Mouse (Mus musculus) right cerebral cortex, postnatal 36 days (tissue): ENCODE measurements at regions not wholly inside any gene's neighbourhood (a gene's known extent, or its start where the extent isn't known, plus 50 kb on each side); places are given as distances from the start of the nearest gene placed in this dataset.

Experiments
- DNase-seq, 2 experiments: peaks; one replicate each; pipeline ENCODE4 v3.0.0; 2022; ENCODE audit warnings: low spot score in 2 of 2, mixed read lengths in 1 of 2

DNA sequence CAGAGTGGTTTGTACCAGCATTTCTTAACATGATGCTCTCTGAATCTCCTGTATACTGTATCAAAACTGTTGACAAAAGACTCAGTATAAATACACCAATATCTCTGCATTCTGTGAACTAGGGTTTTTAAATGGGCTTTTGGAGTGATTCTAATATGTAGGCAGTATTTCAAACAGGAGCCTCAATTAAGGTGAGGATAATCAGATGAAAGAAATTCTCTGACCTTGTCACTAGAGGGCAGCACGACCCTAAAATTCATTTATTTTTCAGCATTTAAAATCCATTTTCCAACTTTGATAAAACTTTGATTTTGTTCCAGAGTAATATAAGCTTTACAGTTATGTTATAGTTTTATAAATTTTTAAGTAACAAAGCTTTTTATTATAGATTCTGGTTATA is 114.5 kb downstream of the Rfx6 start:
- no peak for DNase-seq

DNA sequence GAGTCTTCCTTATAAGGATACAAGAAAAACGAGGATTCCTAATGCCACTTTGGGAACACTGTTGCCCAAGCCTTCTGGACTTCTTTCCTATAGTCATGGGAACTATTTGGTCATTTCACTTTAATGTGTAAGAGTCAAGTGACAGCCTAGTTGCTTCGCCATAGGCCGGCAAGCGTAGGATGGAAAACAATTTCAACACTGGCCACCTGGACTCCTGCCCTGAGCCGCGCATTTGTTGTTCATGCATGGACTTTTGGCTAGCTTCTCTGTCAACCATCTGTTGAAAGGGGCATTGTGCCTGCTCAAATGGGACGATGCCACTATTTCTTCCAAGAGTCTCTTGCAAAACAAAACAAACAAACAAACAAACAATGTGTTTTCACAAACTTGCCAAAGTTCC is 116.3 kb downstream of the Rfx6 start:
- DNase-seq: no peak

DNA sequence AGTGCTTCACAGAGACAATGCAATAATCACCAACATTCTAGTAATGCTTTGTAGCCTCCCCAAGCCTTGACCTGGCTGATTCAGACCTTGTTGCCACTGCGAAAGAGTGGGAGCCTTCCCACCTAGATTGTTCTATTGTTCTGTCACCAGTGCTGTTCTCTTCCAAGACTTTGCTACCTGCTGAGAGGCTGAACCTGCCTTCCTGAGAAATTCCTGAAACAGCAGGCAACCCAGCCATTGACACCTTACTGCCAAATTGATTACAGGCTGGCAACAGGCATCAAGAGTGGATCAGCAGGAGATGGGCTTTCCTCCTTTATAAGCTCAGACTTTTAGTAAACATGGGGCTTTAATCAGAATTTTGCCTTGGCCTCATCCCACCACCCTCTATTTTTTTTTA is 139.1 kb downstream of the Rfx6 start:
- DNase-seq: no peak

DNA sequence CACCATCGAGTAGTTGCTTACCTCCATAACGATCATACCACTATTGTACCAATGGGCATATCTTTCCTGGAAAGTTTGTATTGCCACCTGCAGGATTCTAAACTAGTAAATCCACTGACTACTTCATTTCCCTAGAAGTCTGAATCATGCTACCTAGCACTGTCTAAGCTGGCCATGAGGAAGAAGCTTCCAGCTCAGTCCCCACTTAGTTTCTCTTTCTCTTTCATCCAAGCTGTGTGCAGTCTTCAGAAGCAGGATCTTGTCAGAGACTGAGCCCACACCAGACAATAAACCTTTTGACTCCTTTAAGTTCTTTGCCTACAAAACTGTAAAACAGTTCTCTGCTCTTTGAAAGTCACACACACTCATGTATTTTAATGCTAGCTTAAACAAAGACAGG is 146.3 kb downstream of the Rfx6 start:
- DNase-seq: no peak

DNA sequence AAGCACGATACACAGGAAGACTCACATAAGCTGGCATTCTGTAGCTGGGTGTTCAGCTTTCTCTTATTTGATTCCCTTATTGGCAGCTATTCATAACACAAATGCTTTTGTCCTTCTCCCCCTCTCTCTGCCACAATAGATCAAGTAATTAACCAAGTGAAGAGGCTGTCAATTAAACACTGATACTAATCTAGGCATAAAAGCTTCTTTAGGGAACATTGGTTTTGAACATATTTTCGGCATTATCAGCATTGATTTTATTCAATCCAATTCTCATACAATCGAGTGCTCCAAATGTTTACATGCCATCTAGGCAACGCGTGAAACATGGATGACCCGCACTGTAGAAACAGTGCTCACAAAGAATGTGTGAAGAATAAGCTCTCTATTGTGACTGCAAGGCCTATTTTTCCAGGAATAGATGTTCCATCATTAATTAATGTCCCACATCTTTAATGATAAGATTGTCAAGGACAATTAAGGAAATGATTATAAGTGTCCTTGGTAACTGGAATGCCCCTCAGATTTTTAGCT is 148.9 kb downstream of the Rfx6 start:
- no peak for DNase-seq

DNA sequence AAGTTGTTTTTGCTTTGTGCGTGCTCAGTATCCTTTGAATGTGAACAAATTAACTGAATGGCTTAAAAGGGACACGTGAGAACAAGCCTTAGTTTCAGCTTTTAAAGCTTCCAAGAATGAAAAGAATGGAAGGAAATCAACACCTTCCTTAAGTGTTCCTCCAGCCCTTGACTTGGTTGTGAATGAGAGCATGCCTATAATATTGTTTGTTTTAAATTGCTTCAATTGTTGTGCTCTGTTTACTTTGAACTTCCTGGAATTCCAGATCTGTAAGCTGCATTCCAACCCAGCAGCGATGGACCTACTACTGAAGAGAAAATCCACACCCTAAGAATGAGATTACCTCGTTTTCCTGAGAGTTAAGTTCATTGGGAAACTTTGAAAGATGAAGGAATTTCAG is 154.9 kb downstream of the Rfx6 start:
- no peak for DNase-seq

DNA sequence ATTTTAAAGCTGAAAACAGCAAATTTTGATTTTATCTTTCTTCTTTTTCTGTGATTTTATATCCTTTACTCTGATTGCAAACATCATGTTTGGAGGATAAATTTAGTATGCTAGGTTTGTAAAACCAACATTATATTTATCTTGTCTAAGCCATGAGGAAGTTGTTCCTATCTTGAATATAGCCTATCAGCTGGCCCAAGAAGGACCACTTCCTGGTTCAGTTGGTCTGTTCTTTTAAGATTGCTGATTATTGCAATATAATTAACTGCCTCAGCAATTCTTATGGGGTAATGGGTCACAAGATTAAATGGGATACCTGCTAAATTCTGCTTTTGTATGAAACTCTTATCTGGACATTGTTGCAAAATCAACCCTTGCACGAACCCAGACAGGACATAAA is 165.5 kb downstream of the Rfx6 start:
- no peak for DNase-seq

DNA sequence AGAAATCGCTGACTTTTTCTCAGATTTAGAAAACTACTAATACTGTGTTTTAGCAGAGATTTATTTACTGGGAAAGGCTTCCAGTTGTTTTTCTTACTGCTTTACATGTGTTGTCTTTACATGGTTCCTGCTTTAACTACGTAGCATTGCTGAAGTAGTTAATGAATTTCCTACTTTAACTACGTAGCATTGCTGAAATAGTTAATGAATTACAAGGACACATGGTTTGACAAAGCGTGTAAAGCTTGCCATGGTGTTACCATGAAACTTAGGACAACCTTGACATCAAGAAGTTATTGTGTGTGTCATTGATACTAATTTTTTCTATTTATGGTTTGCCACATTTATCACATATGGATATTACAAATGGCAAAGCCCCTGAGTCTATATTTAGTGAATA is 168.7 kb downstream of the Rfx6 start:
- no peak for DNase-seq

DNA sequence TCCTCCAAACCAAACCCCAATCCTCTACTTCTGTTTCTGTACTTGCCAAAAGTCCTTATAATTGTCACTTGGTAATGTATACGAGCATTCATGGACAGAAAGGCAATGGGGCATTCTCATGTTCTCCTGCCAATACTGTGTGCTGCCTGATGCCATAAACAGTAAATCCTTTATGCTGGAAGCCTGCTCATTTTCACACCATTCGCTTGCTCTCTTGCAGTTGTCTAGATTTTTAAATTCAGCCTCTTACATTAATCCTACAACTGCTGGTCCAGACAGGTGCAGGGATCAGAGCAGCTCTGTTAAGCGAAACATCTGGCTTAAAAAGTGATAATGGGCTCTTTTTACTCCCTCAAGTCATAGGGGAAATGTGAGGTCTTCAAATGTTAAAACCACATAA is 152.9 kb upstream of the Vgll2 start:
- DNase-seq: no peak

DNA sequence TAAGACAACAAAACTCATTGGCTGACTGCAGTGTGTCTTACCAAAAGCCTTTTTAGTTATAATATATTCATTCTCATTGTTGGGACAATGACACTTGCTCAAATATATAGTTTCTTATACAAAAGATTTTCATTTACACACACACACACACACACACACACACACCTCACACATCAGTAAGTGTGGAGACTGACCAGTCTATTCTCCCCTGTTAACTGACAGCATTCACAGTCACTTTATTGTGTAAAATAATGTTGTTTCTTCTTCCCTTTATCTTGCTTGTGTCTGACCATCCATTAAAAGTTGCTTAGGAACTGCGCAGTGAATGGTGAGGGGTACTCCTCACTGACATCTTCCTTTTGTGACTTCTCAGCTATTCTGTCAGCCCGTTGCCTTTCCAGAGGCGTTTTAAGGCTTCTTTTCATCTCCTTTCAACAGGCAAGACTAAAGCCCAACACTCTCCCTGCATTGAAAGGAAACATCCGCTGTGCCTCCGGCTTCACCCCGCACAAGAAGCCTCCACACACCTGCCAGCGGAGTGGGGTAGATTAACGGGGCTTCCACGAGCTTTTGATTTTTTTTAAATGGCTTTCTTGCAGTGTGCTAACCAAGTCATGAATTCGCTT is 111.1 kb upstream of the Vgll2 start:
- DNase-seq: no peak

DNA sequence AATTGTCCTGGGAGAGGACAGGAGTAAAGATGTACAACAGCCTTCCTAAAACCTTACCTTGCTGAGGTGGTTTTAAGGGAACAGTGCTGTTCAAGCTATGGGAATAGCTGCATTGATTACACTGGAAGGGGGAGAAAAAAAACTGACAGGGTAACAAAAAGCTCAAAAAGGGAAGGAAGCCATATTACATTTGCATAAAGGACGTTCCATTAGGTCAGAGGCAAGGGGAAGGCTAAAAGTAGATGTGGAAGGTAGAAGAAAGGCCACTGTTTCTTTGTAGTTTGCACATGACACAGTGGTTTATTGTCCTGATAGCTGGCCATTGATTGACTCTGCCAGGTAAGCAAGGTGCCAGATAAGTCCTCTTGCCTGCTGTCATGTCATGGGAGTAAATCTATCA is 110.2 kb upstream of the Vgll2 start:
- no peak for DNase-seq

DNA sequence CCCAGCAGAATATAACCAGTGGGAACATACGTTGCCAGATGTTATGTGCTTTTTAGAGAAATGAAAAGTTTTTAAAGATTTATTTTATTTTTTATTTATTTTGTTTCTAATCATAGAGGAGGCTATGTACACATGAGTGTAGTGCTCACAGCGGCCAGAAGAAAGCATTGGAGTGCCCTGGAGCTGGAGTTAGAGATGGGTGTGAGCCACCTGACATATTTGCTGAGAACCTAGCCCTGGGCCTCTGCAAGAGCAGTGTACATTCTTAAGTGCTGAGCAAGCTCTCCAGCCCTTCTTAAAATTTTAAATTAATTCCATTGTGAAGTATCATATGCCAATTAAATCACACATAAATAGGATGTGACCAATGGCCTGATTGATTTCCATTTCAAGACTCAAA is 95.7 kb upstream of the Vgll2 start:
- DNase-seq: no peak

DNA sequence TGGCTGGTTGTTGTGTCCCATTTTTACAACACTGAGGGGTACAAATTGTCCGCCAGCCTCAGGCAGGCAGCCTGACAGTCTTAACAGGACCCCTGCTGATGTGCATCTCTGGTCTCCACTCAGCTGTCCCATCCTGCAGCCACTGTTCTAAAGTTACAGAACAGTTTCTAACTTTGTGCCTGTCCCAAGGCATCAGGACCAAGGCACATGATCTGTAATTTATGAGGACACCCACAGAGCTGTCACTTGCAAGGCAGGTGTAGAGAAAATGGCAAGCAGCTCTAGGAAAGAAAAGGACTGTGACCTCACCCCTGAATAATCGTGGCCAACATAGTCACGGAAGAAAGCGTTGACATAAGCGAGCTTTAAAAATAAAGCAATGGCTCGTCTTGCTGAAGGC is 93.0 kb upstream of the Vgll2 start:
- DNase-seq: no peak

DNA sequence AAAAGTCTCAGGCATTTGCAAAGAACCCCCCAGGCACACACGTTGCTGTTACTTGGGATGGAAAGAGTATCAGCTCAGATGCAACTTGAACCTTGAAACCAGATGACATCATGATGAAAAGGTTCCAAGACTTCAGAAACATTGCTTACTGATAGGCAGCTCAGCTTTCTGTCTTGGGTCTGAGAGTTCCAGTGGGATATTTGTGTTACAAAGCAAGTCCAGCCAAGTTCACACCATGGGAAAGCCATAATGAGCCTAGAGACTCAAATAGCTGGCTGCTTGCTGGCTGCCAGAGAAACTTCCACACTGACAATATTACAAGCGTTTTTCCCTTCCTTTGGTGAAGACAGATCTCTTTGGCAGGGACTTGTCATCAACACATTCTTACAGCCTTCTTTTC is 92.0 kb upstream of the Vgll2 start:
- DNase-seq: no peak

DNA sequence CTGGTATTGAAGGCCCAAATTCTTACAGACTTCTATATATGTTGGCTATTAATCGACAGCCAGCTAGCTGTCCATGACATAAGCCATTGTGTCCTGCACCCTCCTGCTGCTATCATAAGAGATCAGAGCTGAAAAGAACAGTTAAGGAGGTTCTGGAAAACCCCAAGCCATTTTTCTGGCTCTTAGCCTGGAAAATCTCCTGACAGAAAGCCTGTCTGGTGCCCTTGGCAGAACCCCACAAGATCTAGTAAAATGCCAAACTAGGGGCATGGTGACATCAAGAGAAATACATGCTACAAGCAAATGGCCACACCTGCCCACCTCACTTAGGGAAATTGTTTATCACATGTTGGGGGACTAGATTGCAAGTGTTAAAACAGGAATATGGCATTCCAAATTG is 91.6 kb upstream of the Vgll2 start:
- DNase-seq: no peak

DNA sequence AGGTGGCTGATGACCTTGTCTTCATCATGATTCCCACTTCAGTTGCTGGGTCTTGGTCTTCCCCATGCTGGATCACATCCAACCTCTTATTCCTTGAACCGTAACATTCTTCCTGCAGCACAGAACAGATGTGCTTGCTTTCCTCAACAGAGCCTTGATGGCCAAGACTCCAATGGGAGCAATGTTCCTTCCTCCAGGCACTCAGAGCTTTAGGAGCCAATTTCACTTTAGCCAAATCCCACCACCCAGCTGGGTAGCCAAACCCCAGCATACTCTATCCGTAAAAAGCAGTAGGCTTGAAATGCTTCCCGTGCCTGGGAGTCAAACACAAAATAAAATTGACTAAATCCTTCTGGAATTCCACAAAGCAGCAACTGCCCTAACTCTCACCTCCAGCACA is 86.8 kb upstream of the Vgll2 start:
- no peak for DNase-seq

DNA sequence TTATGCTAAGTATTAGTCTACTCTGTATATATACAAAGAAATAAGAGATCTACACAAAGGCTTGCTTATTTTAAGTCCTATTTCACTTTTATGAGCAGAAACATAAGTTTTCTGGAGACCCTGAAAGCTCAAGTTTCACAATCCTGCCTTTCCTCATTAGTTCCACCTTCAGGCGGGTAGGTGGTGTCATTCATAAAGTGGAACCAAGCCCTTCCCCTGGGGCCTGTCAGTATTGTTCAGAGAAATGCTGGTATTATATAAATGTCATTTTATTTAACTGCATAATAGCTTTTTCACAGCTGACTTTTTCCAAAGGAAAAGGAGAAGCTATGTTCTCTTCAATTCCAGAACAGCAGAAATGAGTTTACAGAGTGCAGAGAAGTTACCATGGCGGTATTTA is 81.1 kb upstream of the Vgll2 start:
- DNase-seq: no peak

DNA sequence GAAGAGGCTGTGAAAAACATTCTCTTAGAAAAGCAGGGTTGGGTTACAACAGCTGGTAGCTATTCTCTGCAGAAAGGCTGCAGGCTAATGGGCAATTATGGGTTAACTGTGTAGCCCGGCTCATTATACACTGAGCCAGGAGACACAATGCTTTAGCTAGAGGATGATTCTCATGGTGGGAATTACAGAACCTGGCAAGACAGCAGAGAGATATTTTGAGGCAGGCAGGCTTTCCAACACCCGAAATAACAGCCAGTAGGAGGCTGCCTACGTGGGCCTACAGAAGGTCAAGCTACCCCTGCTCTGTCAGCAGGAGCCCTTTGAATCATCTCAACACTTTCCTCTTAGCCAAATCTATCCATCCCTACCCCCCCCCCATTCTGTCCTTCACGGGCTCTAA is 76.6 kb upstream of the Vgll2 start:
- DNase-seq: peak; percentile 4 to 7

DNA sequence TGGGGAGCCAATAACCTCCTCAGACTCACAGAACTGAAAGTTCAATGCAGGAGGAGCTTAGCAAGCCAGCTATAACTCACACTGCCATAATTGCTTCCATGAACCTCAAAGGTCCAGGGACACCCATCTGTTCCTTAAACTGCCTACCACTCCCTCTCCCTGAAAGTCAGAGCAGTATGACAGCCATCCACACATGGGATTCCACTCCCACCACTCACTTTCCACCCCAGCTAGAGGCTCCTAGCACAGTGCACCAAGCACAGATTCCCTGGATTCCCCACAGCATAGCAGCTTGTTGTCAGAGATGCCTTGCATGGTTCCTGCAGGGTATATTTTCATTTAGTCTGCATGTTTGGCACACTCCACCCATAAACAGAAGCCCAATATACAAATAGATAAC is 76.1 kb upstream of the Vgll2 start:
- DNase-seq: no peak

DNA sequence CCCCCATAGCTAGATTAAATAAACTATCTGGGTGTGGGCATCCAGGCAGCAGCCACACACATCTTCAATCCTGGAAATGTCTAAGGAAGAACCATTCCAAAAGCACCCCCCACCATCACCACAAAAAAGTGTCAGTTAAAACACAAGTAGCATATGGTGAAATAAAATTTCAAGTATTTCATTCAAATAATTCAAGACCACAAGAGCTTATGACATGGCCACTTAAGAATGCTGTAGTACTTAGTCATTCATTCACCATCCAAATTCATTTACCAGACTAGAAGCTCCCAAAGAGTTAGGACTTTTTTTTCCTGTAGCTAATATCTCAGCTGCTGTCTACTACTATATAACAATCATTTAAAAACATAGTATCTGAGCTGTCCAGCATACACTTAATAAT is 75.4 kb upstream of the Vgll2 start:
- DNase-seq: no peak

DNA sequence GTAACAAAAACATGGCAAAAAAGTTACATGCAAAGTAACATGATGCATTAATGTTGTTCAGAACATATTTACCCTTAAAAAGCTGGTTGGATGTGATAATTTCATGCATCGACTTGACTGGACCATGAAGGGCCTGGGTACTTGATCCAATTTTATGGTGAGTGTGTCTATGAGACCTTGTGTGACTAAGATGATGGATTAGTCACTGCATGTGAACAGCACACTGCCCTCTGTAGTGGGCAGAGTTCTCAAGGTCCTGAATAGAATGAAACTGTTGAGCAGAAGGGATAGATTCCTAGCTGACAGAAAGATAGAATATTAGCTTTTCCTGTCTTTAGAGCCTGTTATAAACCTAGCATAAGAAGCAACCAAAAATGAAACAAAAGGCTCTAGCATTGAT is 72.3 kb upstream of the Vgll2 start:
- DNase-seq: no peak

DNA sequence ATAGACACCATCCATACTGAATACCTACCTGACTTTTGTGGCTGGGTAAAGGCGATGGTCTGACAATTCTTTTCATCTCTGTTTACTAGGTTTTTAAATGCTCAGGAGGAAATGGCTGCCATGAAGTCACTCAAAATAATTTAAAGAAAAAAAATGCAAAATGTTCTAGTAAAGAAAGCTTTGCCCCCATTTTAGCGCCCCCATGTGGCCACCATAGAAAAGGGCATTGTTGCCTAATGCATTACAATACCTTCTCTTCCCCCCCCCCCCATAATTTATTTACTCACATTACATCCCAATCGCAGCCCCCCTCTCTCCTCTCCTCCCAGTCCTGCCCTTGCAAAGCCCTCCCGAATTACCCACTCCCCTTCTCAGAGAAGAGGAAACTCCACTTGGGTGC is 70.3 kb upstream of the Vgll2 start:
- DNase-seq: no peak

DNA sequence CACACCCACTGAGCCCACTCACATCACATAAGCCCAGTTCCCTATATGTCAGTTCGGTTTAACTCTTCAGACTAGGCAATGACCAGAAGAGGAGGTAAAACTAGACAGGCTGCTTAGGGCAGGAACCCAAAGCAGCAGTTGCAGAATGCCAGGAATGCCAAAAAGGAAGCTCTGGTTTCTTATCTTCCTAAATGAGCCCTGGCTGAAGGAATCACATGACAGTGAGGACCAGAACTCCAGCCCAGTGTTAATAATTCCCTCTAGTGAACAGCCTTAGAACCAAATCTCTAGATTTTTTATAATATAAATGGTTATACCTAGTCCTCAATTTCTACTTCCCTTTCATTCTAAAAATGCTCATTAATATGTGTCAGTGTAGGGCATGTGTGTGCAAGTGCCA is 65.8 kb upstream of the Vgll2 start:
- no peak for DNase-seq

DNA sequence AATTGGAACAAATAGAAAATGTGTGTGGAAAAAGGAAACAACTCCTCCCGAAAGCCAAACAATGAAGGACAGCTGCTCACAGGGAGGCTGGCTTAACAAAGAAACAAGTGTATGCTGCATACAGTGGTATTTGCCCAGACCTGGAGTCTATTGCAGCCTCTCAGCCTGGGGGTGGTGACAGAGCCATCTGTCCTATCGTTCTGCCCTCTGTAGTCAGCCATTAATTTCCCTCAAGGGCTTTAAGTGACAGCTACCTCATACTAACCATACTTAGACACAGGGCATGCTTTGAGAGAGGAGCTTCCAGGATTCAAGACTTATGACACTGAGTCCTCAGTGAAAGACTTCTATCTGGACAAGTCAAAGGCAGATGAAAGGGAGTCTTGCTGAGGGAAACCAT is 60.8 kb upstream of the Vgll2 start:
- no peak for DNase-seq

DNA sequence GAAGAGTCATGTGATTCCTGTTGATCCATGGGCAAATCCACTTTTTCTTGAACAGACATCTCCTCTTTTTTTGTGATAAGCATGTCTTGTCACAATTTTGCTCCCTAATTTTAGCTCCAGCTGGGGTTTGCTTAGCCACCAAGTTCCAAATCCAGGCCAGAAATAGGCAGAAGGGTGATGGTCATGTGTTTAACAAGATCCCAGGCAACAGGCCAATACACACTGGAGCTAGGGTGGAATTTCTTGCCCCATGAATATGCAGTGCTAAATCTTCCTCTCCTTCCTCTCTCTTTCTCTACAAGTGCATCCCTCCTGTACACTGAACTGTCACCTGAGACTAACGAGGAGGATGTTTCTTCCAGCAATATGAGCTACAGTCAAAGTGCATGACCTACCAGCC is 58.6 kb upstream of the Vgll2 start:
- DNase-seq: no peak
